Mouse (Mus musculus): ENCODE data around the gene Alg1.

The Alg1 gene

GRCm38 (mm10) chr16:5255779-5256496 is 22.5 kb downstream of the Alg1 start, which contains the start of gene Eef2kmt:
Gene Eef2kmt, minus strand, starts transcription at chr16:5255983.
- H3K36me3 ChIP-seq (ENCODE audit: control insufficient read depth, insufficient read depth, low read length, poor library complexity, severe bottlenecking): no peaks in the 10 kb centered on the region; the same call in 1 of the 2 replicates
- peak; percentile 99 for DNase-seq (ENCODE audit: low read depth, low spot score)
- no peaks in the 10 kb centered on the region for H3K27me3 ChIP-seq (ENCODE audit: control insufficient read depth, insufficient read depth, low read length, poor library complexity, severe bottlenecking)

GRCm38 (mm10) chr16:5263156-5263555 is 29.7 kb downstream of the Alg1 start:
- Histone ChIP-seq H3K27me3 (ENCODE audit: control insufficient read depth, insufficient read depth, low read length, poor library complexity, severe bottlenecking) (no peaks in the 10 kb centered on the region), H3K36me3 (ENCODE audit: control insufficient read depth, insufficient read depth, low read length, poor library complexity, severe bottlenecking) (no peaks in the 10 kb centered on the region)
- DNase-seq (ENCODE audit: low read depth, low spot score): no peak

- Histone ChIP-seq H3K36me3 (ENCODE audit: control insufficient read depth, insufficient read depth, low read length, poor library complexity, severe bottlenecking) (no peaks in the 10 kb centered on the region), H3K27me3 (ENCODE audit: control insufficient read depth, insufficient read depth, low read length, poor library complexity, severe bottlenecking) (no peaks in the 10 kb centered on the region)
- no peak for DNase-seq (ENCODE audit: low read depth, low spot score)
Measured at GRCm38 (mm10) chr16:5263926-5264325, 30.5 kb downstream of the Alg1 start.

GRCm38 (mm10) chr16:5271411-5272035 is 38.1 kb downstream of the Alg1 start:
- DNase-seq (ENCODE audit: low read depth, low spot score): no peak
- Histone ChIP-seq H3K27me3 (ENCODE audit: control insufficient read depth, insufficient read depth, low read length, poor library complexity, severe bottlenecking) (no peaks in the 10 kb centered on the region), H3K36me3 (ENCODE audit: control insufficient read depth, insufficient read depth, low read length, poor library complexity, severe bottlenecking) (no peaks in the 10 kb centered on the region)

- DNase-seq (ENCODE audit: low read depth, low spot score): no peak
- no peaks in the 10 kb centered on the region for H3K27me3 ChIP-seq (ENCODE audit: control insufficient read depth, insufficient read depth, low read length, poor library complexity, severe bottlenecking)
- no peaks in the 10 kb centered on the region for H3K36me3 ChIP-seq (ENCODE audit: control insufficient read depth, insufficient read depth, low read length, poor library complexity, severe bottlenecking)
Measured at GRCm38 (mm10) chr16:5272371-5272770, 39.0 kb downstream of the Alg1 start.

GRCm38 (mm10) chr16:5279571-5280222 is 46.3 kb downstream of the Alg1 start:
- no peaks in the 10 kb centered on the region for H3K36me3 ChIP-seq (ENCODE audit: control insufficient read depth, insufficient read depth, low read length, poor library complexity, severe bottlenecking)
- DNase-seq (ENCODE audit: low read depth, low spot score): no peak

GRCm38 (mm10) chr16:5282686-5283085 is 49.3 kb downstream of the Alg1 start:
- Histone ChIP-seq H3K36me3 (ENCODE audit: control insufficient read depth, insufficient read depth, low read length, poor library complexity, severe bottlenecking) (no peaks in the 10 kb centered on the region), H3K27me3 (ENCODE audit: control insufficient read depth, insufficient read depth, low read length, poor library complexity, severe bottlenecking) (no peaks in the 10 kb centered on the region)
- no peak for DNase-seq (ENCODE audit: low read depth, low spot score)

More at GRCm38 (mm10) chr16:5279571-5280222, 46.3 kb downstream of the Alg1 start:
- no peaks in the 10 kb centered on the region for H3K27me3 ChIP-seq (ENCODE audit: control insufficient read depth, insufficient read depth, low read length, poor library complexity, severe bottlenecking)

- Histone ChIP-seq H3K27me3 (ENCODE audit: control insufficient read depth, insufficient read depth, low read length, poor library complexity, severe bottlenecking) (no peaks in the 10 kb centered on the region), H3K36me3 (ENCODE audit: control insufficient read depth, insufficient read depth, low read length, poor library complexity, severe bottlenecking) (no peaks in the 10 kb centered on the region)
- no peak for DNase-seq (ENCODE audit: low read depth, low spot score)
Measured at GRCm38 (mm10) chr16:5285376-5285775, 52.0 kb downstream of the Alg1 start.

Measured in splenic B cell, adult 2 months (primary cell).